Mouse (Mus musculus) left cerebral cortex, adult 18-20 months (tissue): ENCODE measurements around the gene Tmprss13. TPM values are rescaled to one million over a fixed set of nuclear protein-coding genes. Genes with fewer than 3 reads are reported as not detected.

Experiments used
- DNase-seq, 2 experiments: peaks; one replicate each; pipeline ENCODE4 v3.0.0; 2021 to 2022; ENCODE audit warnings: low spot score in 2 of 2, mixed read lengths in 1 of 2
- total RNA-seq, 2 experiments: library from RNA; stranded (reverse); gene quantifications; 2 replicates each; pipeline ENCODE4 v1.2.3; 2021

Tmprss13 gene
- total RNA-seq, 2 experiments from 2014 or later: not detected

DNA sequence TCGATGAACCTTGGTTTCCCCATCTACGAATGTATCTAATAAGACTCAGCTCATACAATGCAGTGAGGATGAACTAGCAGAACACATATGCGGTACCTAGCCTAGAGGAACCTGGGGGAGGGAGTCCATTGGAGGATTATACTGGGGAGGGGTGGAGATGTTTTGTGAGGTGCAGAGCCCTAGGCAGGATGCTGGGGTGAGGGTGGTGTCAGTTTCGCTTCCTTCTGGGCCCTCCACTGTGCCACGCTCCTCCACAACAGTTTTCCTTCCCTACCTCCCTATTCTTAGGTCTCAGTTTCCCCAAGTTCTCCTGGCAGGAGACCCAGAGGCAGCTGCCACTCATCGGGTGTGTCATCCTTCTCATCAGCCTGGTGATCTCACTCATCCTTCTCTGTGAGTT lies 10.7 kb downstream of the Tmprss13 start:
- DNase-seq: no peak

DNA sequence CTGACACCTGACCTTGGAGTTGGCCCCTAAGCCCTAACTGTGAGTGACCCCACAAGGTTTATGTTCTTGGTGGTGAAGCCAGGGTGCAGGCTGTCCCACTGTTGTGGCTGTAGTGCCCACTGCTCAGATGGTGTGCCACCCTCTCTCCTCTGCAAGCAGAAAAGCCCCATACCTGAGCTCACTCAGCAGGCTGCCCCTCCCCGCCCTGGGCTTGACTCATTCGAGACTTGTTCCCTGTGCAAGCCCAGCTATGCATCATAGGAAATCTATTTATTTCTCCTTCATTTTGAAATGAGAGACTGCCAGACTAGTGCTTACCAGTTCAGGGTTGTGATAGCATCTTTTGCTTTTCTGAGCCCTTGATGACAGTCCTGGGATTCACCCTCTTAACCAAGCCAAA lies 18.5 kb downstream of the Tmprss13 start:
- no peak for DNase-seq

DNA sequence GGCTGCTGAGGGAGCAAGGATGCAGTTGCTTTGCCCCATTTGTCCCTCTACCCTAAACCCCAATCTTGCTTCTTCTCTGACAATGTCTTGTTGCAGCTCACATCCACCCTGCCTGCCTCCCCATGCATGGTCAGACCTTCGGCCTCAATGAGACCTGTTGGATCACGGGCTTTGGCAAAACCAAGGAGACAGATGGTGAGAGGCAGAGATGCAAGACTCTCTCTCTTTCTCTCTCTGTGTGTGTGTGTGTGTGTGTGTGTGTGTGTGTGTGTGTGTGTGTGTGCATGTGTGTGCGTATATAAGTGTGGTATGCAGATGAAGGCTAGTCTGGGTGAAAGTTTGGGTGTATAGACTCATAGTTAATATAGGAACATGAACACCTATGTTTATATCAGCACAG lies 24.2 kb downstream of the Tmprss13 start:
- no peak for DNase-seq

DNA sequence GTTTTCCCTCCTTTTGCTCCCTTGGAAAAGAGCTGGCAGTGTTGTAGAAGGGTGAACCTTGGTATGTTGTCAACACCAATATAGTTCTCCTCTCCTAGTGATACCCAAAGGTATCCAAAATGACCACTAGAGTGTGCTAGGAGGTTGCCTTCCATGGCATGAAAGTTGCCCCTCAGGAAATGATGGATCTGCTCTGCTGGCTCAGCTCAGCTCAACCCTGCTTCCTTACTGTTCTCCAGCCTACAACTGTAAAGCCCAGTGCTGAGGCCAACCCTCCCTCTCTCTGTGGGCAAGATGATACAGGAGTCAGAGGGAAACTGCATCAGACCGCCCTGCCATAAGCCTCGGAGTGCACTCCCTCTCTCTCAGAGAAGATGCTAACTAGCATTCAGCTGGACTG lies 26.6 kb downstream of the Tmprss13 start:
- no peak for DNase-seq

DNA sequence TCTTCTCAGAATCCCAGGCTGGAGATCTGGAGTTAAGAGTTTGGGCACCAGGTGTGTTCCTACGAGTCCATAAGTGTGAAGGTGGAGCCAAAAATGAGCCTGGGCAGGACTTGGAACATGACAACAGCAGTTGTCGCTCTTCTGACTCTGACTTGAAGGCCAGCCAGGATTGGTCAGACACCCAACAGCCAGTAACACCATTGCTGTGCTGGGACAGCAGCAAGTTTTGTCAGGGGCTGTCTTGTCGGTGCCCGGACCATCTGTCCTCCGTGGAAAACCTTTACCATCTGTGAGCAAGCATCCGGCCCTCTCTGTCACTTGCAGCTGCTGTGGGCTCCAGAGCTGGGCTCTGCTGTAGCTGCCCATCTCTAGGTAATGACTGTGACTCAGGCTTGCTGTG lies 27.4 kb downstream of the Tmprss13 start:
- DNase-seq: no peak

DNA sequence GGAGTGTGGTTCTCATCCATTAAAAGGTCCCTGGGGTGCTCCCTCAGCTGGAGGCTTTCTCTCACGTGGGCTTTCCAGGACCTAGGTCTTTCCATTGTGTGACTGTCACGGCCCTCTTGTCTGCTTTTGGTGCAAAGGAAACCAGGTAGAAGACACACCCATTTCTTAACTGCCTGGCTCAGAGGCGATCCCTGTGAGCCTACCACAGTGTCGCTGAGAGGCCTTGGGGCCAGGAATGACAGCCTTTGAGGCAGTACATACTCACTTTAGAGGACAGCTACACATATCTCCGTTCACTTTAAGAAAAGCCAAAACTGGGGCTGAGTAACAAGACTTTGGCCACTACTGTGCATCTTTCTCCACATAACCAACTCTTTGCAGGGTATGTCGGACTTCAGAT lies 29.7 kb downstream of the Tmprss13 start:
- no peak for DNase-seq

DNA sequence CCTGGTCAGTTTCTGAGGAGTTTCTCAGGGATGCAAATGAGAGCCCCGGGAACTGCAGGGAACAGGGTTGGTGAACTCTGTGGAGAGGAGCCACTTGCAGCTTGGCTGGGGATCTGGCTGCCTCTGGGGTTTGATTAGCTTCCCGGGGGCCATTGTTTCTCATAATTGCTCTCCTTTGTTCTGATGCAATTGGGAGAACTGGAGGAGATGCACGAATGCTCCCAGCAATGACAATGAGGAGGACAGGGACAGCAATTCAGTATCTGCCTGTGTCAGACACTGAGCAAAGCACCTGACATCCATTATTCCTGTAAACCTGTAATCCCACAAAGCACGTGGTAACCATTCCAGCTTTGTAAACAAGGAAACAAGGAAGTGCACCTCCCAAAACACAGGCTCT lies 30.3 kb downstream of the Tmprss13 start:
- DNase-seq: no peak

DNA sequence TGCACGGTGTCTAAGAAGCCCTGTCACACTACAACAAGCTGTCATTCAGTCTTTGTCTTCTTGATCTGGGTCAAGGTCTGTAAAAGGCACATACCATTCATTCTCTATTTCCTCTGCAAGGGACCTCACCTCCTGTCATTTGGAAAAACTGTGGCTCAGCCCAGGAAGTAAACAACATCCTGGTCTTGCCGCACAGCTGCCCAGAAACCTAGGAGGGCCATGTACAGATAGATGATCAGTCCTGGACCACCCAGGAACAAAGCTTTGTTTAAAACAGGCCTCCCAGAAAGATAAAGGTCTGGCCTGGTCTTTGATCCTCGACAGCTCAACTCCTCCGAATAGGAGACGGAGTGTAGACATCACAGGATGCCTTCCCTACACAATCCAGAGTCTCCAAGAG lies 31.0 kb downstream of the Tmprss13 start:
- no peak for DNase-seq

DNA sequence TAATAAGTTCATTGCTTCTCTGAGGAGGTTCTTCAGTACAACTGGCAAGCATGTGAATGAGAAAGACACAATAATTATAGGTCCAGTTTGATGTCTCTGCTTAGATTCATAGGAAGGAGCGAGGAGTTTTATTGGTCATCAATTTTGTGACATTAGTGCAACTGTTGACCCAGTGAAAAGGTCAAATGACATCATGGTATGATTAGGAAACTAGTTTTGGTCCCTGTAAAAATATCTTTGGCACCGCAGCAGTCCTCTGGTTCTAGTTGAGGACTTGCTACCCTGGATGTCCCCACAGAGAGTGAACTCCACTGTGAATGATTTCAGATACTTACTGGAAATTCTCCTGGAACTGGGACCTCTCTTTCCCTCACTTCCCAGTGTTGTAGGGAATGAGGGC lies 36.3 kb downstream of the Tmprss13 start:
- DNase-seq: no peak

DNA sequence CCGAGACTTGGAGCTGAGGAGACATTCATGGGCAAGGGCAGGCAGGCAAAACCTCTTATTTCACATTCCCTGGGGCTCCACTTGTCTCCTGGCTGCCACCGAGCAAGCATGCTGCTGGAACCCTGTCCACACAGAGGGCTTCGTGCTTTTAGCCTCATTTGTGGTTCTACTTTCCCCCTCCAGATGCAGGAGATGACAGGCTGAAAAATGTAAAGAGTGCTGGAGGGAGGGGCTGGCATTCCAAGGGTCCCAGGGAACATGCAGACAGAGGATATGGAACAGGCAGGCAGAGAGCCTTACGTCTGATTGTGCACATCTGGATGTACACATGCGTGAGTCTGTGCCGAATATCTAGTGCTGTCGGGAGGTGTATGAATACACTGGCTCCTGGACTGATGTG lies 39.5 kb downstream of the Tmprss13 start:
- no peak for DNase-seq

DNA sequence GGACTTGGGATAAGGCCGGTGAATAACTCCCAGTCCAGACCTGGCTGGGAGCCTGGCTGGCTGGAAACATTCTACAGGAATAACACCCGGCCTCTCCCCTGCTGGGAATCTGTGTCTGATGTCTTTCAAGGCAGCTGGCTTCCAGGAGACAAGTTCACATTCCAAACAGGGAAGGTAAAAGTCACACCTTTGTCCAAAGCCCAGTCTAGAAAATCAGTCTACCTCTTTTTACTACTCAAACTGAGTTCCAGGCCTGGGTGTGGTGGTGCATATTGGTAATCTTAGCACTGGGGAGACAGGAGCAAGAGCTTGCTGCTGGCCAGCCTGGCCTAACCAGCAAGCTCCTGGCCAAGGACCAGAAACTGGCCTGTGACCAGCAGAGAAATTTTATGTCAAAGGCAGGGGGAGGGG lies 43.2 kb downstream of the Tmprss13 start:
- no peak for DNase-seq

DNA sequence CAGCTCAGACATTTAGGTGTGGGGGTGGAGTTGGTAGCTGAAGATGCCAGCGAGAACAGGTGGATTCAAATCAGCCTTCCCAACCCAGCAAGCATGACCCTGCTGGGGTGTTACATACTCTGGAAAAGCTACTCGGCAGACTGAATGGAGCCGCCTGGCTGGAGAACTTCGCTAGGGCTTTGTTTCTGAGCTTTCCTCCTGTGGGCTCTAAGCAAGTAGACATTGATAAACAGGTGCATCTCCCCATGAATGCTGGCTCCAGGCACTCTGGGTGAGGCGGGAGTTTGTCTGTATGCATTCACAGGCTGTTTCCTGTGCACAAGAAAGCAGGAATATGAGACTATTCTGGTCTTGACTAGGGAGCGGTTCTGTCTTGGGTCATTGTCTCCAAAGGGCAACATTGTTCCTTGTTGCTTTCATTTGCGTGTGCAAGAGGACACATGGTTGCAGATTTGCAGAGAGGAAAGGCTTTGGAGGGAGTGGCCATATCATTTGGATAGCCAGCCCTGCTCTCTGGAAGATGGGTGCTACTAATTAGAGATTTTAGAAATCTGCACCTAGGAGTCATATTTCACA lies 44.8 kb downstream of the Tmprss13 start:
- no peak for DNase-seq

DNA sequence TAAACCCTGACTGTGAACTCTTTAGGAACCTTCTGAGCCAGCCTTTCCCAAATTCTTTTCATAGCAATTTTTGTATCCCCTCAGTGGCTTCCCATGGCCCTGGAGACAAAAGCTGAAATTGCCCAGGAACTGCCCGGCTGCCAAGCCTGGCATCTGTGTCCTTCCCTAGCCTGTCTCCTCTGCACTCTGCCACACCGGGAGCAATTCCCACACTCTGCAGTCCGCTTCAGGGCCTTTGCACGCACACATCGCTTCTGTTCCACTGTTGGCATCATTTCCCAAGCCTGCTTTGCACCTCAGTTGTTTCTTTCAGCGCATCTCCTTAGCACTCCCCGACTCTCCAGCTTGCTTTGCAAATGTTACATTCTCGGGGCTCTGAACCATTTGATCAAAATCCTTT lies 48.8 kb downstream of the Tmprss13 start:
- DNase-seq: no peak

DNA sequence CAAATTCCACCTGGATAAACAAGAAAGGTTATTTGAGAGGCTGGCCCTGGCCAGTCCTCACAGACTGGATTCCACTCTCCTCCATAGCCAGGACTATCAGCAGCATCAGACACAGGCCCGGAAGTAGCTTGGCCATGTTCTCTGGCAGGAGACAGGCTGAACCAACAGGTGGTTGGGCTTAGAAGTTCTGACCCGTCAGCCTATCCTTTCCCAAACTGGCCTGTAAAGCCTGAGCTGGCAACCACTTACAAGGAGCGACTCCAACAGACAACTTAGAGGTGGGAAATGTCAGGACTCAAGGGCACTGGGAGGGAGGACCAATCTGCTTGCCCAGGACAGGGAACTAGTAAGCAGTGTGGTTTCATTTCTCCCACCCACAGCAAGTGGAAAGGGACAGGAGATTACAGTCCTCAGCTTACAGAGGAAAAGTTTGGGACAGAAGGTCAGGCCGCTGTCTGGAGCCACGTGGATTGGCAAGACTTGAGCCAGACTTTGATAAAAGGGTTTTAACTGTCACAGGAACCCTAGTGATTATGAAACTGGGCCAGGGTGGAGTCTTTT lies 49.5 kb downstream of the Tmprss13 start:
- no peak for DNase-seq

DNA sequence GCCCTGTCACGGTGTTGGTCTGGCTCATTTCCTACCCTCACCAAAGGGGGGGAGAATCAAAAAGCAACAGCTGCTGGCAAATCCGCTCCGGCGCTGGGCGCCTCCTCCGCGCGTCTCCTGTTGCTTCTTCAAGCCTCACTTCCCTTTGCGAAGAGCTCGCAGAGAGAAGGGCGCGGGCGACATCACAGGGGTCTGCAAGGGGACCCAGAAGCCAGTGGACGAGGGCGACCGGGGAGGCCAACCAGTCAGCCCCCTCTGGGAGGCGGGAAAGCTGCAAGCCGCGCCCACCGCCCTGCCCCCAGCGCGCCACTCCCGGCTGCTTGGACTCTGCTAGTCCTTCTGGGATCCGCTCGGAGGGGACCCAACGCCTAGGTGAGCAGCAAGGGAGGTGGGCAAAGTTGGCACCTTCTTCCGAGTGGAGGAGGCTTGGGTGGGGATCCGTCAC lies 51.2 kb downstream of the Tmprss13 start, which contains the start of gene Fxyd6:
Gene Fxyd6, plus strand, starts transcription at position 69 of the 445 bp plus-strand sequence.
- DNase-seq: peak; percentile 22 to 43

DNA sequence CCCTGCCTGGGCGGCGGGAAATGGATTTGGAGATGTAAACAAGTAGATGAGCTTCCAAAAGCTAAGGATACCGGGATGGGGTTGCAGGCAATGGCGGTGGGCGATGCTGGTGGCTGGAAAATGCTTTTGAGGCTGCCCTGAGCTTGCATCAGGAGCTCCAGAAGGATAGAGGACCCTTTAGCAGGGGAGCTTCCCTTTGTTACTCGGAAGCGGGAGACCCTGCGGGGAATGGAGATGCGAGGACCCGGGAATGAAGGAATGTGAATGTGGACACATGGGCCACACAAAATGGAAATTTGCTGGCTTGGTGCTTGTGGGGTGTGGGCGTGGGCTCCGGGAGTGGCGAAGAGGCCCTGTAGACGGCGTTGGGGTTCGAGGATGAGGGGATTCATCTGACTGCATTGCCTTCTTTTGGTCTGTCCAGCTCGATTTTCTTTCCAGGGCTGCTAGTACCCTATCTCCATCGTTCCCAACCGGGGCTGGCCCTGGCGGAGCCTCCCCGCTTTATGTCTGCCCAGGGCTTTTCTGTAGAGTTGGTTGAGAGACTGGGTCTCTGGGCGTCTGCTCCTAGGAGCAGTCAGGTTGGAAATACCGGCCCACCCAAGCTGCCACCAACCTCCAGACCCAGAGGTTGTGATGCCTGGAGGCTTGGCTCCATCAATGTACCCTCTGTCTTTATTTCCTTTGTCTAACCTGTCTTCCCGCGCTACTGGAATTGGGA lies 51.9 kb downstream of the Tmprss13 start:
- DNase-seq: no peak

DNA sequence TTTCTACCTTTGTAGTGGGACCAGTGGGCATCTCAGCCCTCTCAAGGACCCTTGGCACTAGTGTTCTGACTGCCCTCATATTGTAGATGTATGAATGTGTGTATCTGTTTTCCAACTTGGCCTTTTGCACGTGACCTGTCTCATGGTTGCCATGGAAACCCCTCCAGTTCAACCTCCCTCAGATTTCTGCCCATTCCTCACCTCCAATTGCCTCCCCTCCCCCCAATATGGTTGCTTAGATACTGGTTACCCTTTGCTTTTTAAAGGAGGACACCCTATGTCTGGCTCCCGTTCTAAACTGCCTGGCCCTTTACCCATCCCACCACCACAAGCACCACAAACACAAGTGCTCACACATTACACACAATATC lies 52.4 kb downstream of the Tmprss13 start:
- no peak for DNase-seq

DNA sequence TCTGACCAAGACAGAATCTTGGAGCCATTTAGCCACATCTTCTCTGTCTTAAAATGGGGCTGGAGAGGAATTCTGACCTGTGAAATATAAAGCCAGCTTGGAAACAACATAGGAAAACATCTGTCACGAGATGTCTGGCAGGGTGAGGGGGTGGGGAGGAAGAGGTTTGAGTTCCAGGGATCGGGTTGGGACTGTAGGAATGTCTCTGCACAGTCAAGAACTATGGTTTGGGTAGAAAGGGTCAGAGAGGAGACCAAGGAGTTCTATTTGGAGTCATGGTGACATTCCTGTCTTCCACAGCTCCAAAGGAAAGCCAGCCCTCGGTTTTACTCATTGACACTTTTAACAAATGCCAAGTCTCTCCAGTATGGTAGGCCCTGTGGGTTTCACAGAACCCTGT lies 55.0 kb downstream of the Tmprss13 start:
- DNase-seq: no peak

DNA sequence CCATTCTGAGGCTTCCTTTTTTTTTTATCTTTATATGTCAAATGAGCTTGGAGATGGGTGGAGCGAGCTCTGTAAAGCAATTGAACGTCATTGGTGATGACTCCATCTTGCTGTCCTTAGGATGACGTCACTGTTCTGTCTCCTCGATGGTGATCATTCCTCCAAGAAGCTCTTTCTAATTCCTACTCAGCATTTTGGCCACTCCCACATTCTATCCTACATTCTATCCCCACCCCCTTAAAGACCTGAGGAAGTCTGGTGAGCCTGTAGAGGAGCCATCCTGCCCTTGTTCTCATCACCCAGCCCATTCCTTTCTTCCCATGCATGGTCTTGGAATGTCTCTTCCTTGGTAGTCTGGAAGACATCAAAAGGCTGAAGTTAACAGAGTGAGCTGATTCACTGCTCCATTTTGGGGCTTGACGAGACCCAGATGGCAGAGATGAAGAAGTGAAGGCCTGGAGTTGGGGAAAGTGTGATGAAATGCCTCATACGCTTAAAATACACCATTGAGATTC lies 56.1 kb downstream of the Tmprss13 start:
- DNase-seq: no peak

DNA sequence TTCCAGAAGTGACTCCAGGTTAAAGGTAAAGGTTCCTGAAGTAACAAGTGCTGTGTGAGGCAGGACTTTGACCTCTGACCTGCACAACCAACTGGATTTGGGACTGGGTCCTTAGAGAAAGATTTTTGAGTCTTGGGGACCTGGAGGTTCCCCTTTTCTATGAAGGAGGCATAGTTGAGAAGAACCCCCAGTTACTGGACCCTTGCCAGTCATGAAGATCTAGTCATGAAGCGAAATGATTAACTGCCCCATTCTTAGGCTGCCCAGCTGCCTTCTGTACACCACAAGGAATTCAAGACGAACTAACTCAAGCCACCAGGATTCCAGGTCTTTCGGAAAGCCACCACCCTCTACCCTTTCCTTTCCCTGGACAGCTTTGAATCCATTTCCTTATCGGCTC lies 57.5 kb downstream of the Tmprss13 start:
- no peak for DNase-seq

DNA sequence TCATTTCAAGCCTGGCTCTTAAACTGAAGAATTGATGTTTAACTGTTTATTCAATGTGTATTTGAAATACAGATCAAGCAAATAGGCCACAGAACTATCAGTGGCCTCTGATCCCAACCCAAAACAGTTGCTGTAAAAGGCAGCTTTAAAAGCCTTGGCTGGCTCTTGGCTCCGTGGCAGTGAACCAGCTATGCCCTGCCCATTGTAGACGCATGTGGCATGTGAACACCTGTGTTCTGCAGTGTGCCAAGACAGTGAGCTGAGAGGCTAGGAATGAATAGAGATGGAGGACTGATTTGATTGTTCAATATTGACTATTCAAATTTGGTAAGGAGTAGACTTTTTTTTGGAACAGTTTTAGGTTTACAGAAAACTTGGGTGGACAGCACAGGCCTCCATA lies 58.0 kb downstream of the Tmprss13 start:
- DNase-seq: no peak

DNA sequence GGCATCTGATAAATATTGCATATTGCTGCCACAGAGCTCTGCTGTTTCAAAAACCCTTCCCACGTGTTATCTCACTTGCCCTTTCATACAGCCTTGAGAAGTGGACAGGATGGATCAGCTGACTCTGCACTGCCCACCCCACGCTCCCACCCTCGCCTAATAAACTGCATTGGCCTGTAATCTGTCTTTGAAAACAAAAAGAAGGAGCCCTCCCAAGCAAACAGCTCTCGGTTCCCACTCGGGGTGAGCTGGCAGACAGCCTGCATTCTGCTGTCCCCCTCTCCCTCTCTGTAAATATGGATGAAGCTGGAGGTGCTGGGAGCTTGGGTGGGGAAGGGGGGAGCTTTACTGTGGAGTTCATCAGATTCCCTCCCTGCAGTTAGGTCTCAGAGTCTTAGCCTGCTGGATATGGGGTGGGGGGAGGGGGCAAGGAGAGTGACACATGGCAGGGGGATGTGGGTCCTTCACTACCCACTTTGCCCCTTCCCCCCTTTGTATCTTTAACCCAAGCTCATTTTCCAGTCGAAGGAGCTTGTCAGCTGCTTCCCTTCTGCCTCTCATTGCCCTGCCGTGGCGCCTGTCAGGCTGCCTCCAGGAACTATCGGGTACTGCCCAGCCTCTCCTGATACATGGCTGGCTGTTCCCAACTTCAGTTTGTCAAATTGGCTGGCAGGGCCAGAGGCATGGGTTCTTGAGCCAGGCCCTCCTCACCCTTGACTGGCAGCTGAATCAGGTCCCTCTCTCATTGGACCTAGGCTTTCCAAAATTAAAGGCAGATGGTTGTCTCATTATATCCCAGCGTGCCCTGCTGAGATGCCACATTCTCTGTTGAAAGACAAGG lies 61.7 kb downstream of the Tmprss13 start:
- DNase-seq: no peak
